Mouse (Mus musculus) CH12.LX (cell line): ENCODE results near the gene Ptprg. TPM values are rescaled to one million over a fixed set of nuclear protein-coding genes. Genes with fewer than 3 reads are reported as not detected.
"Not testable (repeated sequence)": the region's sequence is repeated elsewhere in the genome, so short reads cannot be mapped to it uniquely, and the experiment has no call there.

Source experiments
- DNase-seq: peaks from one replicate; pipeline ENCODE4 v3.0.0-alpha.2; 2013; ENCODE audit errors: extremely low read depth
- H3K27ac ChIP-seq: 2 replicates; pipeline ENCODE4 v1.5.1; 2012; ENCODE audit warnings: low read depth, mild to moderate bottlenecking, control low read depth, moderate library complexity; ENCODE audit not compliant: insufficient read depth
- H3K27me3 ChIP-seq: replicated peaks from 2 replicates; pipeline ENCODE3; 2012; ENCODE audit warnings: inconsistent platforms
- H3K36me3 ChIP-seq, 2 experiments: replicated peaks in 1 of 2; 2 replicates each; pipeline versions ENCODE3 to v1.6.1; 2012; ENCODE audit warnings: inconsistent platforms in 1 of 2, low read length in 1 of 2, mild to moderate bottlenecking in 1 of 2, mixed read lengths in 1 of 2, moderate library complexity in 1 of 2; ENCODE audit not compliant: control insufficient read depth in 1 of 2, insufficient read depth in 1 of 2
- H3K4me1 ChIP-seq, 2 experiments: 2 replicates each; pipeline ENCODE4 v1.6.1; 2012; ENCODE audit warnings: inconsistent platforms in 1 of 2, moderate library complexity in 1 of 2; ENCODE audit not compliant: insufficient read depth in 2 of 2, control insufficient read depth in 1 of 2
- H3K4me2 ChIP-seq: 2 replicates; pipeline ENCODE4 v1.6.1; 2012; ENCODE audit warnings: low read depth, mild to moderate bottlenecking, control low read depth; ENCODE audit not compliant: poor library complexity, insufficient read depth, severe bottlenecking
- H3K4me3 ChIP-seq, 3 experiments: fragments of 150-350 bp in 1 of 3; sonication (generic) in 1 of 3; replicated peaks in 1 of 3; 2 replicates each; pipeline versions ENCODE3 to v1.5.1; 2011 to 2012; ENCODE audit warnings: low read depth in 2 of 3, low read length in 2 of 3, mild to moderate bottlenecking in 2 of 3, moderate library complexity in 2 of 3, control low read depth in 1 of 3, improper control_type of control experiment in 1 of 3, inconsistent platforms in 1 of 3, mixed read lengths in 1 of 3; ENCODE audit not compliant: poor library complexity in 1 of 3
- H3K79me2 ChIP-seq: replicated peaks from 2 replicates; pipeline ENCODE4 v1.6.1; 2012; ENCODE audit warnings: mild to moderate bottlenecking, moderate library complexity; ENCODE audit not compliant: control insufficient read depth, poor library complexity, insufficient read depth, severe bottlenecking; ENCODE audit errors: extremely low read depth
- H3K9ac ChIP-seq: 2 replicates; pipeline ENCODE4 v1.6.1; 2012; ENCODE audit warnings: low read depth, mild to moderate bottlenecking, control low read depth, moderate library complexity; ENCODE audit not compliant: insufficient read depth
- H3K9me3 ChIP-seq: replicated peaks from 2 replicates; pipeline ENCODE3; 2012; ENCODE audit warnings: low read length, inconsistent platforms, mixed read lengths
- BHLHE40 ChIP-seq: IDR thresholded peaks from 2 replicates; pipeline ENCODE4 v1.6.1; 2011; ENCODE audit warnings: mild to moderate bottlenecking, low read depth, low read length, improper control_type of control experiment
- EP300 ChIP-seq: IDR thresholded peaks from 2 replicates; pipeline ENCODE4 v1.6.1; 2011; ENCODE audit warnings: low read length, improper control_type of control experiment
- IRF4 ChIP-seq: IDR thresholded peaks from 2 replicates; pipeline ENCODE4 v1.6.1; 2014; ENCODE audit warnings: low read depth, mild to moderate bottlenecking, inconsistent platforms, low read length, improper control_type of control experiment
- JUN ChIP-seq: IDR thresholded peaks from 2 replicates; pipeline ENCODE4 v1.6.1; 2011; ENCODE audit warnings: low read depth, mild to moderate bottlenecking, low read length, improper control_type of control experiment, moderate library complexity; ENCODE audit not compliant: insufficient read depth
- MEF2A ChIP-seq: IDR thresholded peaks from 2 replicates; pipeline ENCODE4 v1.6.1; 2014; ENCODE audit warnings: low read depth, mild to moderate bottlenecking, inconsistent platforms, low read length, improper control_type of control experiment, borderline replicate concordance
- RCOR1 ChIP-seq: conservative IDR thresholded peaks from 2 replicates; pipeline ENCODE4 v1.6.1; 2012; ENCODE audit warnings: low read depth, mild to moderate bottlenecking, inconsistent platforms, low read length, improper control_type of control experiment
- dilution Hi-C: fragments of 300-500 bp; cut with MboI; formaldehyde crosslinking; loops from 2 replicates; pipeline ENCODE4 v1.14.3; 2020; ENCODE audit warnings: low sequenced_read_pairs; ENCODE audit not compliant: extremely low pct_unique_long_range_greater_than_20kb, extremely low pct_ligation_motif_present
- in situ Hi-C: fragments of 300-500 bp; cut with MboI; formaldehyde crosslinking; loops from 3 replicates; pipeline ENCODE4 v1.14.3; 2019; ENCODE audit warnings: low sequenced_read_pairs, low pct_ligation_motif_present, low pct_unique_long_range_greater_than_20kb, mixed read lengths
- polyA plus RNA-seq: library from polyadenylated mRNA; unstranded; fragments of >175 nt; gene quantifications from 2 replicates; pipeline ENCODE4 v1.2.1, GENCODE M21; 2012; ENCODE audit warnings: low read depth; ENCODE audit not compliant: insufficient read length
- total RNA-seq, 2 experiments: library from RNA; depleted of rRNA; stranded (reverse); fragments of 300-350 nt in 1 of 2; fragments of >200 nt in 1 of 2; gene quantifications; 2 replicates each; pipeline ENCODE4 v1.2.3; 2012 to 2014

Ptprg gene
- total and polyA plus RNA-seq, 3 experiments: 0.08 TPM; not detected in 2

GRCm38 (mm10) chr14:12289747-12290146 lies 736.4 kb downstream of the Ptprg start:
- H3K4me1 ChIP-seq: peaks cover 7 to 24% of the 10 kb centered on the region in 2 experiments; a peak in 3 of 4 replicates
- H3K27ac ChIP-seq, H3K27me3 ChIP-seq, DNase-seq, H3K9me3 ChIP-seq, dilution Hi-C loops, H3K4me2 ChIP-seq, H3K4me3 ChIP-seq, H3K79me2 ChIP-seq, in situ Hi-C loops, H3K9ac ChIP-seq: not testable (repeated sequence)
- H3K36me3 ChIP-seq: peaks cover 21 to 57% of the 10 kb centered on the region in 2 experiments
- TF ChIP-seq EP300: peak; percentile 79
- 0 out of 2 replicates have a peak, but pooled peaks have one; percentile 18 for TF ChIP-seq JUN
- 0 out of 2 replicates have a peak, but pooled peaks have one; percentile 14 for TF ChIP-seq MEF2A
- TF ChIP-seq RCOR1: 0 out of 2 replicates have a peak, but pooled peaks have one; percentile 41
- peak; percentile 77 for TF ChIP-seq IRF4
- 0 out of 2 replicates have a peak, but pooled peaks have one; percentile 13 for TF ChIP-seq BHLHE40

Other genes with a start within 250 kb of the Ptprg start
- 0.46 and 1.4 TPM in 2 replicates for gene Gm3839, start 196.8 kb upstream of the Ptprg start, total RNA-seq (2012; rRNA removed)
- 0.61 and 0.82 TPM in 2 replicates for gene Gm3839, start 196.8 kb upstream of the Ptprg start, total RNA-seq (2014; rRNA removed)
- gene Gm3839, start 196.8 kb upstream of the Ptprg start, polyA plus RNA-seq: 0.67 and 0.94 TPM in 2 replicates